Mouse (Mus musculus): Measurements from ENCODE around the gene Acss2.

The Acss2 gene

DNA sequence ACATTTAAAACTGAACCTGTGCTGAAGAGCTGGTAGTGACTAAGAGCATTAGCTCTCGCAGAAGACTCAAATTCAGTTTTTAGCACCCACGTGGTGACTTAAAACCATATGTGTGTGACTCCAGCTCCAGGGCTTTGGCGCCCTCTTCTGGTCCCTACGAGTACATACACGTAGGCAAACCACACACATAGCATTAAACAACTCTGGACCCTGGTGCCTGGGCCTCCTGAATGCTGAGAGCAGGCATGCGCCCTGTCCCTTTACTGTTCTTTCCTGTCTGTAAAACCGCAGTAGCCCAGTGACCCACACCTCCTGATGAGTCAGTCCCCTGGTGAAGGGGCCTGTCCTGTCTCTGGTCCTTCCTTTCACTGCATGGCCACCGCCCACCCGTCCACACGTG lies 107.0 kb downstream of the Acss2 start:
- no peaks in the 10 kb centered on the region for H3K36me3 ChIP-seq (ENCODE audit: control insufficient read depth, insufficient read depth, low read length, poor library complexity, severe bottlenecking)
- H3K27me3 ChIP-seq (ENCODE audit: control insufficient read depth, insufficient read depth, low read length, poor library complexity, severe bottlenecking), result no peaks in the 10 kb centered on the region
- DNase-seq (ENCODE audit: low read depth, low spot score), result peak; percentile 69

DNA sequence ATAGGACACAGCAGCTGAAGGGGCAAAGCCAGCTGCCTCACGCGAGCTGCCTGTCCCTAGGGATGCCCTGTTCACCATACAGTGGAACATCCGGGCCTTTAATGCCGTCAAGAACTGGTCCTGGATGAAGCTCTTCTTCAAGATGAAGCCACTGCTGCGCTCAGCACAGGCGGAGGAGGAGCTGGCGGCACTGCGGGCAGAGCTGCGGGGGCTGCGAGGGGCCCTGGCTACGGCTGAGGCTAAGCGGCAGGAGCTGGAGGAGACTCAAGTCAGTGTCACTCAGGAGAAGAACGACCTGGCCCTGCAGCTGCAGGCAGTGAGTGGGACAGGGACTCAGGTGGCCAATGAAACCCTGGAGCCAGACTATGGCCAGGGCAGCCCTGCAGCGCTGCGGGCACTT lies 108.5 kb downstream of the Acss2 start:
- Histone ChIP-seq H3K27me3 (ENCODE audit: control insufficient read depth, insufficient read depth, low read length, poor library complexity, severe bottlenecking) (no peaks in the 10 kb centered on the region), H3K36me3 (ENCODE audit: control insufficient read depth, insufficient read depth, low read length, poor library complexity, severe bottlenecking) (no peaks in the 10 kb centered on the region)
- no peak for DNase-seq (ENCODE audit: low read depth, low spot score)

DNA sequence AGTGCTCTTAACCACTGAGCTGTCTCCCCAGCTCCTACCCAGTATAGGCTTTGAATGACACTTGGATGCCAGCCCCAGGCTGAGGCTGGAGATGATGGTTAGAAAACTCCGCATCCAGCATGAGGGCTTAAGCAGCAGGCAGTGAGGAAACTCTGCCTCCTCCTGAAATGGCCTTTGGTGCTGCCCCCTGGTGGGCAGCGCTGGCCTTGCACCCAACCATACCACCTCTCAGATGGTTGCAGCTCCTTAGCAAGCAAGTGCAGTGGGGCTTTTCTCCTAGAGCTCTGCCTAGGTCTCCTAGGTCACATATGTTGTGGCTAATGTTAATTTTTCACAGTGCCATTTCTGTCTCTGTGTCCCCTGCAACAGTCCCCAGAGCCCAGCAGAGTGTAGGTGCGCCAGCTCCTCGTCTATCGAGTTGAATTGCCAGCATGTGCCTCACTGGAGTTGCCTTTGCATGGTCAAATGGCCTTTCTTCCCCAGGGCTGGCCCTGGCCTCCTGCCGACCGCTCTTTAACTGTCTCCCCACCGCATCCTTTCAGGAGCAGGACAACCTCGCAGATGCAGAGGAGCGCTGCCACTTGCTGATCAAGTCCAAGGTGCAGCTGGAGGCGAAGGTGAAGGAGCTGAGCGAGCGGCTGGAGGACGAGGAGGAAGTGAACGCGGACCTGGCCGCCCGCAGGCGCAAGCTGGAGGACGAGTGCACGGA lies 109.4 kb downstream of the Acss2 start:
- H3K36me3 ChIP-seq (ENCODE audit: control insufficient read depth, insufficient read depth, low read length, poor library complexity, severe bottlenecking), result no peaks in the 10 kb centered on the region
- H3K27me3 ChIP-seq (ENCODE audit: control insufficient read depth, insufficient read depth, low read length, poor library complexity, severe bottlenecking), result no peaks in the 10 kb centered on the region
- peak; percentile 82 for DNase-seq (ENCODE audit: low read depth, low spot score)

GRCm38 (mm10) chr2:155628112-155628511 lies 110.4 kb downstream of the Acss2 start:
- no peaks in the 10 kb centered on the region for H3K27me3 ChIP-seq (ENCODE audit: control insufficient read depth, insufficient read depth, low read length, poor library complexity, severe bottlenecking)
- no peaks in the 10 kb centered on the region; the same call in 1 of the 2 replicates for H3K36me3 ChIP-seq (ENCODE audit: control insufficient read depth, insufficient read depth, low read length, poor library complexity, severe bottlenecking)
- no peak for DNase-seq (ENCODE audit: low read depth, low spot score)

GRCm38 (mm10) chr2:155628519-155628918 lies 110.8 kb downstream of the Acss2 start:
- H3K36me3 ChIP-seq (ENCODE audit: control insufficient read depth, insufficient read depth, low read length, poor library complexity, severe bottlenecking), result no peaks in the 10 kb centered on the region; the same call in 1 of the 2 replicates
- no peak for DNase-seq (ENCODE audit: low read depth, low spot score)

DNA sequence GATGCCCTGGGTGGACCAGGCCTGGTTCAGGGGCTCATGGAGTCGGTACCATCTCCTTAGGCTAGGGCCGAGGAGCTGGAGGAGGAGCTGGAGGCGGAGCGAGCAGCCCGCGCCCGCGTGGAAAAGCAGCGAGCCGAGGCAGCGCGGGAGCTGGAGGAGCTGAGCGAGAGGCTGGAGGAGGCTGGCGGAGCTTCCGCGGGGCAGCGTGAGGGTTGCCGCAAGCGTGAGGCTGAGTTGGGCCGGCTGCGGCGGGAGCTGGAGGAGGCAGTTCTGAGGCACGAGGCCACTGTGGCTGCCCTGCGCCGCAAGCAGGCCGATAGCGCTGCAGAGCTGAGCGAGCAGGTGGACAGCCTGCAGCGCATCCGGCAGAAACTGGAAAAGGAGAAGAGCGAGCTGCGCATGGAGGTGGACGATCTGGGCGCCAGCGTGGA lies 111.5 kb downstream of the Acss2 start:
- DNase-seq (ENCODE audit: low read depth, low spot score), result no peak
- Histone ChIP-seq H3K36me3 (ENCODE audit: control insufficient read depth, insufficient read depth, low read length, poor library complexity, severe bottlenecking) (no peaks in the 10 kb centered on the region; the same call in 1 of the 2 replicates), H3K27me3 (ENCODE audit: control insufficient read depth, insufficient read depth, low read length, poor library complexity, severe bottlenecking) (no peaks in the 10 kb centered on the region)

More at GRCm38 (mm10) chr2:155628519-155628918, 110.8 kb downstream of the Acss2 start:
- no peaks in the 10 kb centered on the region for H3K27me3 ChIP-seq (ENCODE audit: control insufficient read depth, insufficient read depth, low read length, poor library complexity, severe bottlenecking)

- no peaks in the 10 kb centered on the region; the same call in 1 of the 2 replicates for H3K36me3 ChIP-seq (ENCODE audit: control insufficient read depth, insufficient read depth, low read length, poor library complexity, severe bottlenecking)
- no peaks in the 10 kb centered on the region for H3K27me3 ChIP-seq (ENCODE audit: control insufficient read depth, insufficient read depth, low read length, poor library complexity, severe bottlenecking)
- no peak for DNase-seq (ENCODE audit: low read depth, low spot score)
Measured at GRCm38 (mm10) chr2:155630153-155630552, 112.4 kb downstream of the Acss2 start.

DNA sequence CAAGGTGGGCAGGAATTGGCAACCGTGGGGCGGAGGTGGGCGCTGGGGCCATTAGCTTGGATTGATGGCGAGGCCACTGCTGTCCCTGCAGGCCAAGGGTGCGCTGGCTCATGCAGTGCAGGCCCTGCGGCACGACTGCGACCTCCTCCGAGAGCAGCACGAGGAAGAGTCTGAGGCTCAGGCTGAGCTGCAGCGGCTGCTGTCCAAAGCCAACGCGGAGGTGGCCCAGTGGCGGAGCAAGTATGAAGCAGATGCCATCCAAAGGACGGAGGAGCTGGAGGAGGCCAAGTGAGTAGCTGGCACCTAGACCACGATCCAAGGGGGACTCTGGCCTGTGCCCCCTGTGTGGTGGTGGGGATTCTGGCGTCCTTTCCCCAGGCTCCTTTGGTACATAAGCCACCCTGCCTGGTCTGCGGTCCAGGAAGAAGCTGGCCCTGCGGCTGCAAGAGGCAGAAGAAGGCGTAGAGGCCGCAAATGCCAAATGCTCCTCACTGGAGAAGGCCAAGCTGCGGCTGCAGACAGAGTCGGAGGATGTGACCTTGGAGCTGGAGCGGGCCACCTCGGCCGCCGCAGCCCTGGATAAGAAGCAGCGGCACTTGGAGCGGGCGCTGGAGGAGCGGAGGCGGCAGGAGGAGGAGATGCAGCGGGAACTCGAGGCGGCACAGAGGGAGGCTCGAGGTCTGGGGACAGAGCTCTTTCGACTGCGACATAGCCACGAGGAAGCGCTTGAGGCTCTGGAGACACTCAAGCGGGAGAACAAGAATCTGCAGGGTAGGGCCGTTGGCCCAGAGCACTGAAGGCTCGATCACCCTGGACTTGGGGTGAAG lies 113.1 kb downstream of the Acss2 start:
- DNase-seq (ENCODE audit: low read depth, low spot score), result no peak
- Histone ChIP-seq H3K27me3 (ENCODE audit: control insufficient read depth, insufficient read depth, low read length, poor library complexity, severe bottlenecking) (no peaks in the 10 kb centered on the region), H3K36me3 (ENCODE audit: control insufficient read depth, insufficient read depth, low read length, poor library complexity, severe bottlenecking) (no peaks in the 10 kb centered on the region; the same call in 1 of the 2 replicates)

GRCm38 (mm10) chr2:155632138-155632936 lies 114.6 kb downstream of the Acss2 start:
- Histone ChIP-seq H3K36me3 (ENCODE audit: control insufficient read depth, insufficient read depth, low read length, poor library complexity, severe bottlenecking) (no peaks in the 10 kb centered on the region; the same call in 1 of the 2 replicates), H3K27me3 (ENCODE audit: control insufficient read depth, insufficient read depth, low read length, poor library complexity, severe bottlenecking) (no peaks in the 10 kb centered on the region)
- no peak for DNase-seq (ENCODE audit: low read depth, low spot score)

DNA sequence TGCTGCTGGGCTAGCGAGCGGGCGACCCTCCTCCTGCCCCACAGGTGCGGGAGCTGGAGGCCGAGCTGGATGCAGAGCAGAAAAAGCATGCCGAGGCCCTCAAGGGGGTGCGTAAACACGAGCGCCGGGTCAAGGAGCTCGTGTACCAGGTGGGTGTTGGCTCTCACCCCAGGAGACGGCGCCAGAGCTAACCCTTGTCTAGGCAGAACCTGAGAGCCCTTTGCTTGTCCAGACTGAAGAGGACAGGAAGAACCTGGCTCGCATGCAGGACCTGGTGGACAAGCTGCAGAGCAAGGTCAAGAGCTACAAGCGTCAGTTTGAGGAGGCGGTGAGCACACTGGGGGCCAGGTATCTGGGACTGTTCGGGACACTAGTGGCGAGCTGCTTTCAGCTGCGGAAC lies 115.4 kb downstream of the Acss2 start:
- DNase-seq (ENCODE audit: low read depth, low spot score), result no peak
- Histone ChIP-seq H3K27me3 (ENCODE audit: control insufficient read depth, insufficient read depth, low read length, poor library complexity, severe bottlenecking) (no peaks in the 10 kb centered on the region), H3K36me3 (ENCODE audit: control insufficient read depth, insufficient read depth, low read length, poor library complexity, severe bottlenecking) (peaks cover 2% of the 10 kb centered on the region)

DNA sequence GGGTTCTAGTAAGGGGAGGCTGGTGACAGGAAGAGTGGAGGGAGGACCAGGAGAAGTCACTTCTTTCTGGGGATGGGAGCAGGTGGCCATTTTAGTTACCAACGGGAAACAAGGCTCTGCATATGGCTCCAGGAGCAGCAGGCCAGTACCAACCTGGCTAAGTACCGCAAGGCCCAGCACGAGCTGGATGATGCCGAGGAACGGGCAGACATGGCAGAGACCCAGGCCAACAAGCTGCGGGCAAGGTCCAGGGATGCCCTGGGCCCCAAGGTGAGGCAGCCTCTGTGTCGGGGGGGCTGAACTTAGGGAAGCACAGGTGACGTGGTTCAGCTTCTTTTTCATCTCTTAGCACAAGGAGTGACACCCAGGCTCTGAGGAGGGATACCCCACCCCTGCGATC lies 116.0 kb downstream of the Acss2 start:
- DNase-seq (ENCODE audit: low read depth, low spot score), result no peak
- Histone ChIP-seq H3K36me3 (ENCODE audit: control insufficient read depth, insufficient read depth, low read length, poor library complexity, severe bottlenecking) (peaks cover 3% of the 10 kb centered on the region), H3K27me3 (ENCODE audit: control insufficient read depth, insufficient read depth, low read length, poor library complexity, severe bottlenecking) (no peaks in the 10 kb centered on the region)

DNA sequence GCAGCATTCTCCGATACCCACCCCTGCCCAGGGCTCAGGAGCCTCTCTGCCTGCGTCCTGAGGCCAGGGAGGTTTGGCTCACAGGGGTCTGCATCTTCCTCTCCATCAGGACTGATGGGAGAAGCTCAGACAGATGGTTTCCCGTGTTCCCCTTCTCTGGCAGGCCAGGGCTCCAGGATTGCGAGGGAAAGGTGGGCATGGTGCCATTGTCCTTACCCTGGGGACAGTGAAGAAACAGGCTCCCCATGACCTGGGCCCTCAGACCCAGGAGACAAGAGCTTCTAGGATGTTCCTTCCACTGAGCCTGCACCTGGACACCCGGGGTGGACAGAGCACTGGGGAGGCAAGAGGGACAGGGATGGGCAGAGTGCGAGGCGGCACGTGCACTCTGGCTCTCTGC lies 116.8 kb downstream of the Acss2 start:
- no peaks in the 10 kb centered on the region for H3K27me3 ChIP-seq (ENCODE audit: control insufficient read depth, insufficient read depth, low read length, poor library complexity, severe bottlenecking)
- H3K36me3 ChIP-seq (ENCODE audit: control insufficient read depth, insufficient read depth, low read length, poor library complexity, severe bottlenecking), result peaks cover 3% of the 10 kb centered on the region
- DNase-seq (ENCODE audit: low read depth, low spot score), result no peak

All from splenic B cell, adult 2 months (primary cell).